Mouse (Mus musculus) heart, adult 2 months (tissue): Measurements from ENCODE around the gene Usb1. TPM values are rescaled to one million over a fixed set of nuclear protein-coding genes. Genes with fewer than 3 reads are reported as not detected.
A peak's percentile ranks its signal among the peaks of the same experiment; 100 is the strongest.

Source experiments
- DNase-seq, 2 experiments: peaks; one replicate each; pipeline ENCODE4 v3.0.0; 2021
- H3K27ac ChIP-seq: fragments of 200-600 bp; 2 replicates; pipeline ENCODE4 v1.8.1; 2022
- H3K27me3 ChIP-seq: fragments of 200-500 bp; 2 replicates; pipeline ENCODE4 v1.6.1; 2012; ENCODE audit warnings: mild to moderate bottlenecking, low read length, inconsistent platforms, mixed read lengths; ENCODE audit not compliant: control insufficient read depth, insufficient read depth
- H3K36me3 ChIP-seq: fragments of 200-500 bp; 2 replicates; pipeline ENCODE4 v1.6.1; 2012; ENCODE audit warnings: low read length, inconsistent platforms; ENCODE audit not compliant: control insufficient read depth, insufficient read depth
- H3K4me1 ChIP-seq: fragments of 200-500 bp; 2 replicates; pipeline ENCODE4 v1.6.1; 2011; ENCODE audit warnings: low read length; ENCODE audit not compliant: control insufficient read depth, insufficient read depth
- H3K4me3 ChIP-seq: fragments of 200-600 bp; 2 replicates; pipeline ENCODE4 v1.8.1; 2022
- H3K79me2 ChIP-seq: fragments of 200-500 bp; replicated peaks from 2 replicates; pipeline ENCODE4 v1.6.1; 2012; ENCODE audit warnings: mild to moderate bottlenecking, inconsistent platforms, low read length, moderate library complexity, mixed read lengths; ENCODE audit not compliant: control insufficient read depth, insufficient read depth
- H3K9ac ChIP-seq: fragments of 200-500 bp; 2 replicates; pipeline ENCODE4 v1.6.1; 2012; ENCODE audit warnings: low read depth, mild to moderate bottlenecking, control low read depth, inconsistent platforms, low read length, mixed read lengths
- CTCF ChIP-seq: fragments of 200-600 bp; IDR thresholded peaks from 2 replicates; pipeline ENCODE4 v1.8.1; 2022; ENCODE audit warnings: antibody characterized with exemption, mild to moderate bottlenecking, moderate library complexity
- EP300 ChIP-seq: fragments of 200-500 bp; IDR thresholded peaks from 2 replicates; pipeline ENCODE4 v1.6.1; 2011; ENCODE audit warnings: low read depth, low read length, control low read depth; ENCODE audit not compliant: insufficient read depth
- POLR2A ChIP-seq: fragments of 200-500 bp; IDR thresholded peaks from 2 replicates; pipeline ENCODE4 v1.6.1; 2011; ENCODE audit warnings: mild to moderate bottlenecking, low read depth, low read length, control low read depth; ENCODE audit not compliant: insufficient read depth
- WGBS: fragments of 180-500 bp; shearing (Covaris S2); methylation state at CpG from one replicate; pipeline ENCODE4 v1.1.7; 2018; 5-methylcytosine and 5-hydroxymethylcytosine counted together
- intact Hi-C: fragments of 180-260 bp; cut with DNase I; formaldehyde crosslinking; loops from one replicate; pipeline ENCODE4 v1.15.1; 2025
- polyA plus RNA-seq: library from polyadenylated mRNA; depleted of rRNA; stranded (reverse); fragments of >200 nt; gene quantifications from 2 replicates; pipeline ENCODE4 v1.2.3, GENCODE M21; 2012
- total RNA-seq, 2 experiments: library from RNA; stranded (reverse); gene quantifications; 2 replicates each; pipeline ENCODE4 v1.2.3; 2021

Gene Usb1
- total and polyA plus RNA-seq, 3 experiments, result 12.2 to 23.9 (median 15.2) TPM

DNA sequence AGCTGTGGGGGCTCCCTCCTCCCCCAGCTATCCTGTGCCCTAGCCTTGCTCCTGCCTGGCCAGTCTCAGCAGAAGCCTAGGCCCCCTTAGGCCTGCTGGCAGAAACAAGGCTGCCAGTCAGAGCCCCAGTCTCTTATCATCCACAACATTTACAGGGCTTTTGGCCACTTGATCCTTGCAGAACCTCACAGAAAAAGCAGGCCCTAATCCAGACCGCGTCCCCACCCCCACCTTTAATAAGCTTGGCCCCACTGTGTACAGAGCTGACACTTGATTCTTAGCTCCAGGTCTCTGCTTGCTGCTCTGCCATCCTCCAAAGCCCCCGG is 28.9 kb downstream of the Usb1 start:
- Histone ChIP-seq H3K9ac (peak overlapping the region; percentile 14), H3K27ac (peak overlapping the region; percentile 70), H3K4me1 (peaks cover 35% of the 10 kb centered on the region), H3K79me2 (peaks cover 11% of the 10 kb centered on the region), H3K4me3 (no peak overlapping the region), H3K36me3 (peaks cover 25% of the 10 kb centered on the region), H3K27me3 (no peaks in the 10 kb centered on the region)
- intact Hi-C loops, result no loop called here
- no peak for TF ChIP-seq EP300
- no peak for DNase-seq
- 61% methylated on average over 3 of the region's 3 CpGs for WGBS

DNA sequence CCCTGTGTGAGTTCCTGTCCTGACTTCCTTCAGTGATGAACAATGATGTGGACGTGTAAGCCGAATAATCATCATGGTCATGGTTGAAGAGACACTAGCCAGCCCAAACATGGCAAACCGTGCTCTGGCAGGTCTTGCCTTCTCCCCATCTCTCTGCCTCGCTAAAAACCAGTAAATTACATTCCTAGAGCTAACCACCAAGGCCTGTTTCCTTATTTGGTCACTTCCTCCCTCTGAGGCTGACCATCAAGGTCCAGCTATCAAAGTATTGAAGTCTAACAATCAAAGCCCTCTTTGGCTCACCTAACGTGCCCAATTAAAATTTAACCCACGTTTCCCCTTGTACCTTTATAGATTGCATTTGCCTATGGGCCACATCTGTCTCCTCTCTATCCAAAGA is 30.2 kb downstream of the Usb1 start:
- WGBS, result 45% methylated on average over 6 of the region's 6 CpGs
- Histone ChIP-seq H3K9ac (no peak overlapping the region), H3K27ac (no peak overlapping the region)

DNA sequence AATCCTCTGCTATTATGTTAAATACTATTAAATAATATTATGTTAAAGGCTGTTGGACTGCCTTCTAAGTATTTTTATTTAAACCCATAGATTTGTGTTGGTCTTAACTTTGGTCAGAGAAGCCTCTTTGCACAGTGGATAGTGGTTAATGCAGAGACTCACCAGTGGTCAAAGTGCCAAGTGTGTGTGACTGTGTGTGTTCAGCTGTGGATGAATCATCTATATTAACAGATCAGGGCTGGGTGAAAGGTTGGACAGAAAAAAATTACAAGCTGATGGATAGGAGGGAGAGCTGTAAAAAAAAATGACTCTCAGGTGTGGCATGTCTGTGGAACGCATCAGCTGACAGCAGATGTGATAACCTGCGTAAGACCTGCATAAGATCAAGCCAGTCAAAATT is 31.8 kb downstream of the Usb1 start:
- no peak overlapping the region for H3K4me3 ChIP-seq
- H3K79me2 ChIP-seq, result peaks cover 14% of the 10 kb centered on the region
- no peaks in the 10 kb centered on the region for H3K27me3 ChIP-seq
- H3K36me3 ChIP-seq, result peaks cover 15% of the 10 kb centered on the region
- no peak overlapping the region for H3K9ac ChIP-seq
- DNase-seq, result no peak
- no peak for TF ChIP-seq EP300
- TF ChIP-seq POLR2A, result no peak
- no peak for TF ChIP-seq CTCF
- H3K4me1 ChIP-seq, result peaks cover 29% of the 10 kb centered on the region
- H3K27ac ChIP-seq, result no peak overlapping the region
- intact Hi-C loops, result no loop called here
- WGBS, result 90% methylated on average over 2 of the region's 2 CpGs

More for the DNA sequence above, 30.2 kb downstream of the Usb1 start:
- intact Hi-C loops, result no loop called here
- Histone ChIP-seq H3K4me3 (no peak overlapping the region), H3K4me1 (peaks cover 32% of the 10 kb centered on the region), H3K79me2 (peaks cover 12% of the 10 kb centered on the region), H3K36me3 (peaks cover 22% of the 10 kb centered on the region), H3K27me3 (no peaks in the 10 kb centered on the region)
- no peak for DNase-seq
- TF ChIP-seq POLR2A, result no peak

DNA sequence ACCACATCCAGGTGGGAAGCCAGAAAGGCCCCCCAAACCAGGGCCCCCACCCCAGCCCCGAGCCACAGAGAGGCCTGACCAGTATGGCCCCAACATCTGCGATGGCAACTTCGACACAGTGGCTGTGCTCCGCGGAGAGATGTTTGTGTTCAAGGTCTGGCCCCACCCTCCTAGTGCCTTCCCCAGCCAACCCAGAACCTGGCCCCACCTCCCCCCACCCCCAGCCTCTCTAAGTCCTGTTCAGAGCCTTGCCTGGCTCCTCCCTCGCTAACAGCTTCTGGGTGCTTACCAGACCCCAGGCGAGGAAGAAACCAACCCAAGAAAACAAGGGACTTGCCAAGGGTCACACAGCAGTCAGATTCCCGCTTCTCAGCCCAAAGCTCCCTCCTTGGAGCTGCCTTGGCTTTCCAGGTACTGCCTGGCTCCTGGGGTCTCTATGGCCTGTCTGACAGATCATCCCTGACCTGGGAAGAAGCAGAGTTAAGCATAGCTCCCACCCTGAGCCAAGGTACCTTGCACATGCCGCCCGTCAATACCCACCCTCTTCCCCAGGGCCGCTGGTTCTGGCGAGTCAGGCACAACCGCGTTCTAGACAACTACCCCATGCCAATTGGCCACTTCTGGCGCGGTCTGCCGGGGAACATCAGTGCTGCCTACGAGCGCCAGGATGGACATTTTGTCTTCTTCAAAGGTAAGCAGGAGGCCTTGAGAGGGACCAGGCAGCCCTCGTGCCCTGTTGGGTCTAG is 37.7 kb downstream of the Usb1 start:
- Histone ChIP-seq H3K27me3 (no peaks in the 10 kb centered on the region), H3K4me3 (no peak overlapping the region), H3K79me2 (peaks cover 4% of the 10 kb centered on the region; the same call in 1 of the 2 replicates), H3K27ac (no peak overlapping the region), H3K9ac (no peak overlapping the region), H3K36me3 (peaks cover 5% of the 10 kb centered on the region), H3K4me1 (peaks cover 10% of the 10 kb centered on the region)
- 66% methylated on average over 20 of the region's 20 CpGs for WGBS
- intact Hi-C loops, result no loop called here
- DNase-seq, result no peak
- TF ChIP-seq EP300 (no peak), POLR2A (no peak)

DNA sequence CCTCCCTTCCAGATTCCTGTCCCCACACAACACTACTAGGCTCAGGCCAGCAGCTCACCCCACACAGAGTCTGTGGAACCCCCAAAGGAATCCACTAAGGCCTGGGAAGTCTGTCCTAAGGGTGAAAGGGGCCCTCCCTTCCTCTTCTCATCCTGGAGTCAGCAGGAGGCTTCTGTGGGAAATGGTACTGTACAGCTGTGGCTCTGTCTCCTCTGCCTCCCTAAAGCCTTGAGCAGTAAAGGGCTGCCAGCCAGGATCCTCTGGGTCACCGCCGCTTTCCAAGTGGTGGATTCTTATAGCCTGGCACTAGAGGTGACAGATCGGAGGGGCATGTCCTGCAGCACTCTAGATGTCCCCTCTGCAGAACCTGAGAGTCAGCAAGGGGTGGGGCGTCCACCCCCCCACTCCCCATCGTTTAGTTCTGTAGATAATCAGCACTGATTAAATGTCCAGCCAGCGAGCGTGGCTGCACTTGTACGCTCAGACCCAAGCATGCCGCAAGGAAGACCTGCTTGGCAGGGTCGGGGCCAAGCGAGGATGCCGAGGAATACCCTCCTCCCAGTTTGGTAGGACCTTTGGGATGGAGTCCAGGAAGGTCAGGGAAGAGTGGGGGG is 41.4 kb downstream of the Usb1 start:
- intact Hi-C loops, result loop anchor here (1.0 kb wide), 1 partner anchor 20 kb away; no protein-coding TSS in a partner anchor
- H3K4me1 ChIP-seq, result peaks cover 17% of the 10 kb centered on the region
- H3K4me3 ChIP-seq, result no peak overlapping the region
- H3K27me3 ChIP-seq, result no peaks in the 10 kb centered on the region
- TF ChIP-seq CTCF (no peak), POLR2A (no peak), EP300 (0 out of 2 replicates have a peak, but pooled peaks have one; percentile 2)
- H3K79me2 ChIP-seq, result no peaks in the 10 kb centered on the region
- 17% methylated on average over 12 of the region's 12 CpGs for WGBS
- peaks cover 2% of the 10 kb centered on the region; the same call in 1 of the 2 replicates for H3K36me3 ChIP-seq
- peak overlapping the region; percentile 23; the same call in 1 of the 2 replicates for H3K9ac ChIP-seq
- peak; percentile 59 to 60 for DNase-seq
- H3K27ac ChIP-seq, result peak overlapping the region; percentile 82

DNA sequence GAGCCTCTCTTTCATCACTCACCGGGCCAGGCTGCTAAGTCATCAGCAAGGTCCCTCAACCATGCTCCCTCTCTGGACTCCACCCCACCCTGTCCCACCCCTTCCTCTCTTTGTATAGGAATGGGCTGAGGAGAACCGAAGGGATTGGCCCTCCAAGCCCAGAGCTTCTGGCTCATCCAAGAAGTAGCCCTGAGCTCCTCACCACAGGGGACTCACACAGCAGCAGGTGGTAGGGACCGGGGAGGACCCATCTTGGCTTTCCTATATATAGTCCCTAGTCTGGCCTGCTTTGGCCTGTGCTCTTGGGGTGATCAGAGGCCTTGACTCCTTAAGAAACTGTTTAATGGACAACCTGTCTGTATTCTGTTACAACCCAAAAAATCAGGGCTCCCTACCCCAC is 42.3 kb downstream of the Usb1 start:
- H3K4me3 ChIP-seq, result no peak overlapping the region
- 37% methylated on average over 3 of the region's 3 CpGs for WGBS
- H3K27ac ChIP-seq, result peak overlapping the region; percentile 82
- H3K79me2 ChIP-seq, result no peaks in the 10 kb centered on the region
- no peak overlapping the region for H3K9ac ChIP-seq
- intact Hi-C loops, result loop anchor here (1.0 kb wide), 1 partner anchor 21 kb away; no protein-coding TSS in a partner anchor
- TF ChIP-seq EP300 (0 out of 2 replicates have a peak, but pooled peaks have one; percentile 24), POLR2A (no peak; the same call in 1 of the 2 replicates), CTCF (no peak)
- H3K27me3 ChIP-seq, result no peaks in the 10 kb centered on the region
- H3K4me1 ChIP-seq, result peaks cover 20% of the 10 kb centered on the region
- no peak for DNase-seq
- peaks cover 2% of the 10 kb centered on the region; the same call in 1 of the 2 replicates for H3K36me3 ChIP-seq
